18 mouse cellular contexts compared by ENCODE assay signal in genomic region chr12:39729255-39729654, GRCm38 (mm10).
"Had no signal": no experiment of that assay in that cellular context is flagged by ENCODE, and none has a peak within 500 bp of the region (broad histone marks: within the 10 kb centered on the region; RNA-seq: fewer than 3 reads in every experiment).

No protein-coding gene starts in this region.

- ATAC-seq: forebrain, embryonic 13.5 days; forebrain, embryonic 14.5 days; forebrain, embryonic 15.5 days; forebrain, embryonic 16.5 days; forebrain, postnatal 0 days had no signal

- DNase-seq: cerebellum, postnatal 10 days; cerebellum, postnatal 14 days; cerebellum, postnatal 25 days; cerebellum, postnatal 36 days; embryo, embryonic 11 days; forebrain, postnatal 0 days; gastrocnemius, adult 2 months; gastrocnemius, postnatal 10 days; gastrocnemius, postnatal 14 days; gastrocnemius, postnatal 25 days; gastrocnemius, postnatal 36 days; heart, adult 11 months; heart, adult 18-20 months; heart, adult 2 months had no signal
